Mouse (Mus musculus) testis, adult 2 months (tissue): ENCODE data around the gene Agtr1a. TPM values are rescaled to one million over a fixed set of nuclear protein-coding genes. Genes with fewer than 3 reads are reported as not detected.
A peak's percentile ranks its signal among the peaks of the same experiment; 100 is the strongest.

Experiments used
- H3K27ac ChIP-seq: fragments of 200-500 bp; 2 replicates; pipeline ENCODE4 v1.5.1; 2012; ENCODE audit warnings: low read depth, low read length; ENCODE audit not compliant: control insufficient read depth, insufficient read depth
- H3K27me3 ChIP-seq: fragments of 200-500 bp; 2 replicates; pipeline ENCODE4 v1.6.1; 2012; ENCODE audit warnings: mild to moderate bottlenecking, low read length, moderate library complexity; ENCODE audit not compliant: control insufficient read depth, insufficient read depth
- H3K36me3 ChIP-seq: fragments of 200-500 bp; 2 replicates; pipeline ENCODE4 v1.6.1; 2012; ENCODE audit warnings: mild to moderate bottlenecking, low read length; ENCODE audit not compliant: control insufficient read depth, insufficient read depth
- H3K4me1 ChIP-seq: fragments of 200-500 bp; 2 replicates; pipeline ENCODE4 v1.6.1; 2012; ENCODE audit warnings: low read length; ENCODE audit not compliant: control insufficient read depth, insufficient read depth
- H3K4me3 ChIP-seq: fragments of 200-500 bp; 2 replicates; pipeline ENCODE4 v1.5.1; 2012; ENCODE audit warnings: low read depth, mild to moderate bottlenecking, low read length, moderate library complexity, mixed read lengths; ENCODE audit not compliant: control insufficient read depth
- CTCF ChIP-seq: fragments of 200-500 bp; IDR thresholded peaks from 2 replicates; pipeline ENCODE4 v1.5.1; 2012; ENCODE audit warnings: low read depth, mild to moderate bottlenecking, inconsistent platforms, low read length, moderate library complexity; ENCODE audit not compliant: control insufficient read depth, insufficient read depth, insufficient replicate concordance
- POLR2A ChIP-seq: fragments of 200-500 bp; IDR thresholded peaks from 2 replicates; pipeline ENCODE4 v1.6.1; 2012; ENCODE audit warnings: low read depth, mild to moderate bottlenecking, inconsistent platforms, low read length, moderate library complexity; ENCODE audit not compliant: control insufficient read depth
- polyA plus RNA-seq: library from polyadenylated mRNA; depleted of rRNA; stranded (reverse); fragments of >200 nt; gene quantifications from 2 replicates; pipeline ENCODE4 v1.2.3, GENCODE M21; 2012; rRNA removed

Gene Agtr1a
- polyA plus RNA-seq, result 31.6 and 34.1 TPM in 2 replicates

DNA sequence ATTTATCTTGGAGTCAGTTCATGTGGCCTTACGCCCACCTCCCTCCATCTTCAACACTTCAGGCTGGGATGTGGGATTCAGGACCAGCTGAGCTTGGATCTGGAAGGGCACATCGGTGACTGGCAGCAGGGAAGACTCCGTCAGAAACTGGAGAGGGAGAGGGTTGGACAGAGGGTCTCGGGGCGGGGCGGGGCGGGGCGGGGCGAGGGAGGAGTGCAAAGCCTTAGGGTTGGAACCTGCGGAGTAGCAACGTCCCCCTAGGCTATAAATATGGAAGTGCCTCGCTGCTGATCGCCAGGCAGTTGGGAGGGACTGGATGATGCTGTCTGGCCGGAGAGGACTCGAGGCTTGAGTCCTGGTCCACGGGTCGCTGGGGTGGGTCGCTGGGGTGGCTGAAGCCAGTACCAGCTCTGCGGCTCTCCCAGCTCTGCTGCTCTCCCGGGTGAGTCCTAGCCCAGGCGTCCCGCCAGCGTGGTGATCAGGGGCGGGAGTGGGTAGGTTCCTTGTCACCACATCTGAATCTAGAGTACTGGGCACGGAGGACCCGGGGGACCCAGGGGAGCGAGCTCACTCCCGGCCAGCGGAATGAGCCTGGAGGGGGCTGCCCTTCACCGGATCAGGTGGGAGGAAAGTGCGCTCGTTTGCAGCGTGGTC, at the start of gene Agtr1a:
Gene Agtr1a, plus strand, starts transcription at position 294 of the 654 bp plus-strand sequence.
- Histone ChIP-seq H3K36me3 (no peaks in the 10 kb centered on the region), H3K4me3 (peak within 1 kb of the TSS; percentile 74), H3K27ac (no peak within 1 kb of the TSS), H3K27me3 (no peaks in the 10 kb centered on the region), H3K4me1 (peaks cover 7% of the 10 kb centered on the region)
- no peak for TF ChIP-seq POLR2A
- no peak for TF ChIP-seq CTCF

DNA sequence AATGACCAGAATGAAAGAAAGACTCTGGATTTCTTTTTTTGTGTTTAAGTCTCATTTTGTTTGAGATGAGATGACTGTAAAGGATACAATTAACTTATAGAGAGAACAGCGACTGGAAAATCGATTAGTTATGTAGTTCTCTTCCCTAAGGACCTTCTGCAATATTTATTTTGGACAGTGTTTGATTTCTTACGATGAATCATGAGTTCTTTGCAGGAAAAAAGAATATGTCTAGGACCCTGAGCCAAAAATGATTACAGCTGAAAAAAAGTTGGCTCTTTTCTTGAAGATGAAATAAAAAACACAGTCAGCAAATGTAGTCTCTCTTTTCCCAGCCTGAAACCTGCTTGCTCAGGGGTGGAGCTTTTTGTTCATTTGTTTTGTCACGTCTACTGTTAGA, 26.0 kb upstream of the Agtr1a start:
- Histone ChIP-seq H3K4me3 (no peak overlapping the region), H3K27ac (no peak overlapping the region), H3K36me3 (no peaks in the 10 kb centered on the region), H3K4me1 (no peaks in the 10 kb centered on the region), H3K27me3 (no peaks in the 10 kb centered on the region)
- no peak for TF ChIP-seq CTCF

DNA sequence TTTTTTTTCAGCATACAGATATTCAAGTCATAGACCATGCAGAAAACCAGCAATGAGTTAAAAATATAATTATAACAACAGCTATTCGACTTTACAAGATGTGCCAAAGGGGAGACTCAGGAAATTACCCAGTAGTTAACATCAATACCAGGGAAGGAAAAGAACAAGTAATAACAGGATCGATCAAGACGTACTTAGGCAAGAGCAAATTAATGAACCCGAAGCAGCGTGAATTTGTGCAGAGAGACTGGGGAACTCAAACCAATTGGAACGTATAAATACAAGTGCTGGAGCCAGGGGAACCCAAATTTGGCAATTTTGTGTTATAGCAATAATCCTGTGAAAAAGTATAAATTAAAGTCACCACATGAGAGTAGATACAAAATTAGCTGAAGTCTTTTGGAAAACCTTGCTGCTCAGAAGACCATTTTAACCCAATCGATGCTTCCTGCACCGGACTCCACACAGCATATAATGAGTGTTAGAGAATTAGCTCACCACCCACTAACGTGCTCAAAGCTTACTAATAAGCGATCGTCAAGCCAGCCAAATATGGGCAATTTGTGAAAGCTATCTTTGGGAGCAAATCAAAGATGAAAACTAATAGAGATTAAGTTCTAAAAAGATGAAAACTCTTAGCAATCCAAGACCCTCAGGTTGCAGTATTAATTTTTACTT, 11.4 kb upstream of the Agtr1a start:
- H3K36me3 ChIP-seq, result no peaks in the 10 kb centered on the region

DNA sequence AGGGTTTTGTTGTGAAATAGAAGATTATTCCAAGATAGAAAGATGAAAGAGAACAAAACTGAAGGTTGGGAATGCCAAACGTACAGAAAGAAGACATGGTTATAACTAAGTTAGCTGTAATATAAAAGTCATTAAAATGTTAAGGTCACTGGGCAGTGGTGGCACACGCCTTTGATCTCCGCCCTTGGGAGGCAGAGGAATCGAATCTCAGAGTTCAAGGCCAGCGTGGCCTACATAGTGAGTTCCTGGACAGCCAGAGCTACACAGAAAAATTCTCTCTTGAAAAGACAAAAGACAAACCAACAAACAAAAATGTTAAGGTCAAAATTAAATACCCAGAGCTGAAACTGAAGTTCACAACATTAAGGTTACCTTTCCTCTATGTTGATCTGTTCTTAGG, 5.2 kb upstream of the Agtr1a start:
- no peaks in the 10 kb centered on the region for H3K4me1 ChIP-seq
- H3K4me3 ChIP-seq, result no peak overlapping the region
- no peak for TF ChIP-seq CTCF
- no peak for TF ChIP-seq POLR2A
- no peaks in the 10 kb centered on the region for H3K27me3 ChIP-seq
- no peaks in the 10 kb centered on the region for H3K36me3 ChIP-seq
- no peak overlapping the region for H3K27ac ChIP-seq

More for the DNA sequence above, 11.4 kb upstream of the Agtr1a start:
- Histone ChIP-seq H3K27ac (no peak overlapping the region), H3K4me1 (no peaks in the 10 kb centered on the region), H3K27me3 (no peaks in the 10 kb centered on the region), H3K4me3 (no peak overlapping the region)
- TF ChIP-seq CTCF, result no peak
- no peak for TF ChIP-seq POLR2A

DNA sequence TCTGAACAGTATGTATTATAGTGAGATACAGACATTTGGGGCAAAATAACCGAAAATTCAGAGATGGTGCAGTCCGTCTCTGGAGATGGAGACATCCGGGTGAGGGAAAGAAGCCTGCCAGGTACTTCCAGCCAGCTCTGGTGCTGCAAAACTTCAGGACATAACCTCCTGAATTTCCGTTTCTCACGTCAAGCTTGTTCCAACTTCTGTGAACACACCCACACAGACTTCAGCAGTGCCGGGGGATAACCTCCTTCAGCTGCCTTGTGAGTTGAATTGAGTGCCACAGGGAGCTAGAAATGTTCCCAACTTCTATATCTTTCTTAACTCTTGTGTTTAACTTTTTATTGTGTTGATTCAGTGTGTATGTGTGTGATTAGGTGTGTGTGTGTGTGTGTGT, 4.4 kb upstream of the Agtr1a start:
- TF ChIP-seq CTCF (no peak), POLR2A (no peak)
- Histone ChIP-seq H3K4me3 (no peak overlapping the region), H3K4me1 (peaks cover 5% of the 10 kb centered on the region), H3K36me3 (no peaks in the 10 kb centered on the region), H3K27ac (no peak overlapping the region), H3K27me3 (no peaks in the 10 kb centered on the region)

DNA sequence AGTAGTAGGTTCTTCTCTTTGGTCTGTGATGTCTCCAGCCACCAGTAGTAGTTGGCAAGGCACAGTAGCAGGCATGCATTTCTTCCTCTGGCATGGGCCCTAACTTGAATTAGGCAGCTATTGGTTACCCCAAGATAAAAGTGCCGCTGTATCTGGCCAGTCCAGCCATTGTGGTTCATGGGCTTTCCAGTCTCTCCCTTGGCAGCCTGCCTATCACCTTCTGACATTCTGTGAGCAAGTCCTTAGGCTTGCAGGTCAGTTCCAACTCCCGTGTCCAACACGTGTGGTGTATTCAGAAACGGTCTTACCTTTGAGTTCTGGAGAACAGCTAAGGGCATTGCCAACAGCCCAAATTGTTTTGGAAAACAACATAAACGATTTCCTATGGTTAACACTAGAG, 3.7 kb upstream of the Agtr1a start:
- Histone ChIP-seq H3K4me1 (peaks cover 7% of the 10 kb centered on the region), H3K27ac (no peak overlapping the region), H3K36me3 (no peaks in the 10 kb centered on the region), H3K27me3 (no peaks in the 10 kb centered on the region), H3K4me3 (no peak overlapping the region)
- TF ChIP-seq CTCF, result no peak
- TF ChIP-seq POLR2A, result no peak

DNA sequence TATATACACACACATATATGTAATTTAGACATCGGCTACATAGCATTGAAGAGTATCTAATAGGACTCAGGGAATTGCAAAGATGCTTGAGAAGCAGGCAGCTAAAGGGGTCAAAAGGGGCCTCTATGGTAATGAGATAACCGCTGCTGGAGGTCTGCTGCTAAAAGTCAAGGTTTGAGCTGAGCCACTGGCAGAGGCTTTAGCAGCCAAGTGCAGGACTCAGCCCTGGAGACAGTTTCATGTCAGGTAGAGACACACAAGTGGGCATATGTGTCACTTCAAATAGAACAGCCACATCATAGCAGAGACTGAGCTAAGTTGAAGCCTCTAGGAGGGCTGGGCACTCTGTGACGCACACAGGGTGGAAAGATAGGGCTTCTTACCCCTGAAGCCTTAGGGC, 1.6 kb upstream of the Agtr1a start:
- TF ChIP-seq POLR2A, result no peak
- TF ChIP-seq CTCF, result no peak
- Histone ChIP-seq H3K27ac (no peak overlapping the region), H3K4me3 (no peak overlapping the region), H3K36me3 (no peaks in the 10 kb centered on the region), H3K27me3 (no peaks in the 10 kb centered on the region), H3K4me1 (peaks cover 7% of the 10 kb centered on the region)
